Mouse (Mus musculus) kidney, adult 8-10 months (tissue): ENCODE measurements around the gene Pde1b.
A peak's percentile ranks its signal among the peaks of the same experiment; 100 is the strongest.

Experiments
- DNase-seq, 2 experiments: peaks; one replicate each; pipeline ENCODE4 v3.0.0; 2022

The Pde1b gene

GRCm38 (mm10) chr15:103502435-103503250 lies at the start of gene Pde1b:
Gene Pde1b (plus strand): TSS chr15:103503034.
- DNase-seq = peak; percentile 21 to 24

DNA sequence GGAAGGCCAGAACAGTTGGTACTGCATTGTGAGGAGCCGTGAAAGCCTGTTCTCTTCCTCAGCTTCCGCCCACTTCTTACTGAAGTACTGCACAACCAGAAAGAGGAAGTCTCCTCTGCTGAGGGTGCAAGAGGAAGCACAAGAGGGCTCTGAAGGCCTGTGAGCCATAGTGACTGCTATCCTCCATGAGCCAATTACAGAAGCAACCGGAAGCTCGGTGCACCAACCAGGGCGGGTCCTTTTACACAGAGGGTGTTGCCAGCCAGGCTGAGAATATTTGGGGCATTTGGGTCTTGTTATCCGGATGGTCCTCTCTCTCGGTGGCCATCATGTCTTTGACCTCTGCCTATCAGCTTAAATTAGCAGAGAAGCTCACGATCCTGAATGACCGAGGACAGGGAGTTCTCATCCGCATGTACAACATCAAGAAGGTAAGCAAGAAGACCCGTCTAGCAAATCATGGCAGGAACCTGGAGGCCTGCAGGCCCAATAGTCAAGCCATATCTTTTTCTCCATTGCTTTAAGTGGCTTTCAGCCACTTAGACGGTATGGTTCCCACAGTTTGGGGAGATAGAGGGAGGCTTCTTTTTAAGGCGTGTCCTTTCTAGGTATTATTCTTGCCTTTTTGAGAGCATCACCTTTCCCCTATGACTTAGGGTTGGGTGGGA lies 49.1 kb upstream of the Pde1b start, which contains the start of gene Nckap1l:
TSS of gene Nckap1l (plus strand) at position 244 of the 668 bp plus-strand sequence.
- peak in 1 of 2 experiments; percentile 9 for DNase-seq

DNA sequence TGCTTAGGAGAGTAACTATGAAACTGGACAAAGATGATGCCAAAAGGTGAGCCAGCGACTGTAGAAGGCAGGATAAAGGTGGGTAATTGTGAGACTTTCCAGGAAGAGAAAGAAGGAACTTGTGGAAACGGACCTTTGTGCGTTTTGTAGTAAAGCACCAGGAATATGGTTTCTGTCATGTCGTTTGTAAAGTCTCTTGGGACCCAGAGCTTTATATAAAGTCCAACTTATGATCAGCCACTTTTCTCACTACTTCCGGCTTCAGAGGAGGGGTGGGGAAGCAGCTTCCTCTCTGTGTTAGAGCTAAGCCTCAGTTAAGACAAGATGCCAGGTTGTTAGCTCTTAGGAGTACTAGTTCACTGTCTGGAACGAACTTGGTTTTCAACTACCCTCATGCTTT lies 48.4 kb upstream of the Pde1b start:
- no peak for DNase-seq

DNA sequence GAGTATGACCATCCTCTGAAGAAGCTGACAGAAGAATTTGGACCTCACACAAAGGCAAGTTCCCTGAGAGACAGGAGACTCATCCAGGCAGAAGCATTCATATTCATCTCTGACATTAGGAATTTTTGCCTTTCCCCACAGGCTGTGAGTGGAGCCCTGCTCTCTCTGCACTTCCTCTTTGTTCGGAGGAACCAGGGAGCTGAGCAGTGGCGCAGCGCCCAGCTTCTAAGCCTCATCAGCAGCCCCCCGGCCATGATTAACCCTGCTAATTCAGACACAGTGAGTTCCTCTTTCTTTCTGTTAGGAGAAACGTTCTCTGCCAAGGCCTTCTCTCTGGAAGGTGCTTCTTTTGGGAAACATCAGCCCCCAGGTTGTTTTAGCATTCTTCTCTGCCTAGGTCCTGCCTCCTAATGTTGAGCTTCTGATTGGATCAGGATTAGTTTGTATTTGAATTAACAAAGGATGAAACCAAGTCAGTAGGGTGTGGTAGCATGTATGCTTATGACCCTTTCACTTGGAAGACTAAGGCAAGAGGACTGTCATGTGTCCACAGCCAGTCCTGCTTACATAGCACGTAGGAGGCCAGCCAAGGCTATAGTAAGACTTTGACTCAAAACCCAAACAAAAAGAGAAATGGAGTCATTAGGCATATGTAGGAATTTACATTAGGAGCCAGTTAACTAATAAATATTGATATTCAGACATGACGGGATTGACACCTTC lies 40.1 kb upstream of the Pde1b start:
- DNase-seq = no peak

GRCm38 (mm10) chr15:103471488-103472194 lies 31.2 kb upstream of the Pde1b start:
- no peak for DNase-seq

- no peak for DNase-seq
Measured at GRCm38 (mm10) chr15:103472265-103472664, 30.6 kb upstream of the Pde1b start.

- DNase-seq = no peak
Measured at GRCm38 (mm10) chr15:103473182-103473581, 29.7 kb upstream of the Pde1b start.

DNA sequence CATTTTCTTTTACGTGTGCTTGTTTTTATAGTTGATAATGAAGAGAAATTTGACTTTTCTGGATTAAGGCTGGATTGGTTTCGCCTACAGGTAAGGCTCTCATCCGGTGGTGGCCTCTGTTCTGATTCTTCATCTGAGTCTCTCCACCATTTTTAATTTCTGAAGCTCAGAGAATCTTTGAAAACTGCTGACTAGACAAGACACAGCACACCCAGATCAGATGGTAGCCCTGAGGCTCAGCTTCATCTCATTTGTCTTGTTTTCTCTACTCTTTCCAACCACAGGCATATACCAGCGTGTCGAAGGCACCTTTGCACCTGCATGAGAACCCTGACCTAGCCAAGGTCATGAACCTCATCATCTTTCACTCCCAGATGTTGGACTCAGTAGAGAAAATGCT lies 29.1 kb upstream of the Pde1b start:
- DNase-seq = no peak

DNA sequence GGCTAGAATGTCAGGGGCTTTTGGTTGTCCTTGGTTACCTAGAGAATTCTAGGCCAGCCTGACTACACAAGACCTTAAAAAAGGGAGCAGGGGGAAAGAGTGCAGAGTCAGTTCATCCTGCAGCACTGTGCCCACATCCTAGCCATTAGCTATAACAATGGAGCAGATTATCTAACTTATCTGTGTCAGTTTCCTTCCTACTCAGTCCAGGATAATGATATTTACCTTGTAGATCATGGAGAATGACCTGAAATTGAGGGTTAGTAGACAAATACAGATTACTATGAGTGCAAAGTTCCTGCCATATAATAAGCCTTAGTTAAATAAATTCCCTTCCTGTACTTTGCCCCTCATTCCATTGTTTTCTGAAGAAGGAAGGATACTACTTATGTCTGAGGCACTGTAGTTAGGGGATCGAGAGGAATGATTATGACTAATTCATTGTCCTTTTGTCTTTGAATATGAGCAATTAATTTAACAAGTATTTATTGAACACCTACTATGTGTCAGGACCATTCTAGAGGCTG lies 23.7 kb upstream of the Pde1b start:
- DNase-seq = no peak

DNA sequence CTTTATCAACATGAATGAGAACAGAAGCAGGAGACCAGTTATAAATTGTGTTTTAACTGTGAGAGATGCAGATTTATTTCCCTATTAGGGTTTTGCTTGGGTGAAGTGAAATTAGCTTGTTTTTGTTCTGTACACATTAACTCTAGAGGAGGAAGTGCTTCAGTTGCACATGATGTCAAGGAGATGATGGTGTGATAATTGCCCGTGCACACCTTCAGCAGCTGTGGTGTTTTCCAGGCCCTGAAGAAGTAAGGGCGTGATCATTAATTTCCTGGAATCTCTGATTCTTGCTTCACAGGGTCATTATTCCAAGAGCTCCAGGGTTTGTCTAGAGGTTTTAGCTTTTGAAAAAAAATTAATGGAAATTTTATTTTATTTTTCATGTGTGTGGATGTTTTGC lies 22.7 kb upstream of the Pde1b start:
- no peak for DNase-seq

- peak in 1 of 2 experiments; percentile 15 for DNase-seq
Measured at GRCm38 (mm10) chr15:103482488-103482887, 20.3 kb upstream of the Pde1b start.

DNA sequence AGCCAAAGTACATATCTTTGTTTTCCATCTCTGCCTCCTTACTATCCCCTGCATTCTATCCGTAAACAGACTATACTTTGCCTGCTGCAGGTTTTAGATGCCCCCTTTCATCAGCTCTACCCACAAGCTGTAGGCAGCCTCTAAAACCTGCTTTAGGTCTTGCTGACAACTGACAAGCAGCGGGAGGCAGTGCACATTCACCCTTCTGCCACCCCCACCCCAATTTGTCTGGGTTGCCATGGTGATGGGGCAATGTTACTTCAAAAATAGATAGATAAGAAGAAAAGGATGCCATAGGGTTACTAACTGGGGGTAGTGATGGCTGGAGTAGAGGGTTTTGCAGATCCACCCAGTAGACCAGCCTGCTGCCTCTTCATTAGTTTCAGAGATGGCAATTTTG lies 18.3 kb upstream of the Pde1b start:
- DNase-seq = no peak

DNA sequence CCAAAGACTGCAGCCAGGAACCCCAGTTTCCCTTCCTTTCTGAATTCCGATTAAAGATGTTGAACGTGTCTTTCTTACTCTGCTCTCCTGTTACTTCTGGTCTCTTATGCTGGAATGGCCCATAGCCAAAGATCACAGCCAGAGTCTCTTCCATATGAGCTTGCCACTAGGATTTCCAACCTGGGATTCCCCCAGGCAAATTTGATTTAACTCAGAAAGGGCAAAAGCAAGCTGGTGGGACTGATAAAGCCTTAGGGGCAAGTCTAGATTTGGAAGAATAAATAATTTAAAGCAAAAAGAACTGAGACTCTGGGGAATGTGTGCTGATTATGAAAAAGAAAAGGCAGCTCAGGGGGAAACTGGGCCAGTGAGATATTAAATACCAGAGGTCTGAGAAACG lies 17.7 kb upstream of the Pde1b start:
- DNase-seq = no peak

DNA sequence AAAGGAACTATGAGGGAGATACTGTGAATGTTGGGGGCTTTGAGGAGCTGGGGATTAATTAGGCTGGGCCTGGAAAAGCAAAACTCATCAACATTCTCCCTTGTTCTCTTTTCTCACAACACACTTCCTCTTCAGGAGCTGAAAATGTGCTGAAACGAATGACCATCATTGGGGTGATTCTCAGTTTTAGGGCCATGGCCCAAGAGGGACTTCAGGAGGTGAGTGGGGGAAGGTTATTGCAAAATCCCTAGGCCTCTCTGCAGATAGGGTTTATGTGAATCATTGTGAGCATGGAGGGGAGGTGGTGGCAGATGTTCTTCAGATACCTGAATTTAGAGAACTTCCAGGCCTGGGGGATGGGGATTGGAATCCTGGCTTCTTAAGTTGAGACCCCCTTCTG lies 16.2 kb upstream of the Pde1b start:
- no peak for DNase-seq

- DNase-seq = no peak
Measured at GRCm38 (mm10) chr15:103488336-103488735, 14.5 kb upstream of the Pde1b start.

- DNase-seq = no peak
Measured at GRCm38 (mm10) chr15:103496204-103497140, 6.4 kb upstream of the Pde1b start.

DNA sequence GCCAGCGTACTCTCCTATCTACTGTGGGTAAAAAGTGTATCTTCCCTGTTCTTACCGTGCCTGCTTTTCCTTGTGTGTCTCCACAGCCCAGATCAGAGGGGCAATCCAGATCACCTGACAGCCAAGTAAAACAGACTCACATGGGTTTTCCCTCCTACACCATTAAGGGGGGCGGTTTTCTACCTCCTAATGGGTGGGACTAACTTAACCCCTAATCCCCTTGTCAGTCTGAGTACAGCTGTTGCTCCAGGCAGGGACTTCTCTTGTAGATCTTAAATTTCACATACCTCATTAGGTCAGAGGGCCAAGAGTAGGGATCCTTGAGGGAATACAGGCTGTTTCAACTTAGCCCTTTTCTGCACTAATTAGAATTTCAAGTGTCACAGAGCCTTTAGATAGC lies 4.7 kb upstream of the Pde1b start:
- no peak for DNase-seq

- no peak for DNase-seq
Measured at GRCm38 (mm10) chr15:103500723-103501122, 2.1 kb upstream of the Pde1b start.

GRCm38 (mm10) chr15:103501186-103501585 lies 1.6 kb upstream of the Pde1b start:
- no peak for DNase-seq

DNA sequence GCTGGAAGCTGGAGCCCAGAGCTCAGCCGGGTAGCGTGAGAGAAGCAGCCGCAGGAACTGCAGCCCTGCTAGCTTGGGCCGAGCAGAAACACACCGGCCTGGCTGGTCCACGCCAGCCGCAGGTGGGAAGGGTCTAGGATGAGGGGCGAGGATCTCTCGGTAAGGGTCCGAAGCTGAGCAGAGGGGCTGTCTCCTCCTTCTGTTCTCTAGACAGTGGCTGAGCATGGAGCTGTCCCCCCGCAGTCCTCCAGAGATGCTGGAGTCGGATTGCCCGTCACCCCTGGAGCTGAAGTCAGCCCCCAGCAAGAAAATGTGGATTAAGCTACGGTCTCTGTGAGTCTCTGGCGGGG lies 392 bp downstream of the Pde1b start:
- no peak for DNase-seq

DNA sequence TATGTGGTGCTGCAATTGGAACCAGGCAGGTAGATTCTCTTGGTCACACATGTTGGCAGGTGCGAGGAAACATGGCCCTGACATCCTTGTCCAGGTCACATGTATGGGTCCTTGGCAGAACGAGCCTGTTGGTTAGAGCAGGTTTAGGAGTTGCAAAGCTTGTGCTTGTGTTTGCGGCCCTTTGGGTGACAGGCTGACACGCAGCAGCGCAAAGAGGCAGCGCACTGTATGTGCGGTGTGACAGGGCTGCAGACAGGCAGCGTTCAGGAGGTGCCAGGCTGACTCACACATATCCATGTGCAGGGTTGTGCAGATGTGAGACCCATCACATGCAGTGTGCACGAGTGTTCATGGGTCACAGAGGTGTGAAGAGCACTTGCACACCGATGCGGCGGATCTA lies 826 bp downstream of the Pde1b start:
- DNase-seq = no peak

DNA sequence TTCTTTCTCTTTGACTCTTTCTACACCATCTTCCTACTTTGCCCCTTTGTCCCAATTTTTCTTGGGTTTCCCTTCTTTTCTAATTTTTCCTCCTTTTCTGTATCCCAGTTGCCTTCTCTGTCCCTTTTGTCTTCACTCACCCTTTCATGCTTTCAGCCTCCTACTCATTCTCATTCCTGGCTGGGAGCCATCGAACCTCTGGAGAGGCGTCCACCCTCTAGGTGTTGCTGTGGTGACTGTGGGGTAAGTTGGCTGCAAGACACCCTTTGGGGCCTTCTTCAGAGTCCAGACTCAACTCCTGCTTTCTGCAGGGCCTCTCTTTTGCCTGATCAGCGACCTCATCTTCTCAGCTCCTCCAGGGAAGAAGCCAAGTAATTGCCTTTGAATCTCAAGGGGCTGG lies 6.5 kb downstream of the Pde1b start:
- DNase-seq = no peak
